Mouse (Mus musculus) stomach, embryonic 16.5 days (tissue): Measurements from ENCODE around the gene Notch2. TPM values are rescaled to one million over a fixed set of nuclear protein-coding genes. Genes with fewer than 3 reads are reported as not detected.
A peak's percentile ranks its signal among the peaks of the same experiment; 100 is the strongest.
"Not testable (repeated sequence)": the region's sequence is repeated elsewhere in the genome, so short reads cannot be mapped to it uniquely, and the experiment has no call there.

ENCODE experiments used
- ATAC-seq: fragments of 200-750 bp; cut with Nextera tagmentation; 2 replicates; pipeline ENCODE4 v1.8.0; 2017; ENCODE audit warnings: moderate number of reproducible peaks, moderate TSS enrichment; ENCODE audit not compliant: insufficient read depth, low FRiP score
- H3K27ac ChIP-seq: fragments of 300-500 bp; sonication (generic); 2 replicates; pipeline ENCODE4 v1.5.1; 2014; ENCODE audit warnings: low read length
- H3K27me3 ChIP-seq: fragments of 300-500 bp; sonication (generic); 2 replicates; pipeline ENCODE4 v1.6.1; 2014; ENCODE audit warnings: low read length, control low read depth, mixed read lengths; ENCODE audit not compliant: control insufficient read depth, insufficient read depth
- H3K36me3 ChIP-seq: fragments of 300-500 bp; sonication (generic); 2 replicates; pipeline ENCODE4 v1.6.1; 2014; ENCODE audit warnings: low read length; ENCODE audit not compliant: control insufficient read depth, insufficient read depth
- H3K4me1 ChIP-seq: fragments of 300-500 bp; sonication (generic); 2 replicates; pipeline ENCODE4 v1.6.1; 2014; ENCODE audit warnings: low read length, control low read depth, mixed read lengths; ENCODE audit not compliant: control insufficient read depth, insufficient read depth
- H3K4me2 ChIP-seq: fragments of 300-500 bp; sonication (generic); 2 replicates; pipeline ENCODE4 v1.6.1; 2014; ENCODE audit warnings: low read depth, low read length, mixed read lengths
- H3K4me3 ChIP-seq: fragments of 300-500 bp; sonication (generic); replicated peaks from 2 replicates; pipeline ENCODE4 v1.5.1; 2014; ENCODE audit warnings: mild to moderate bottlenecking, low read length
- H3K9ac ChIP-seq: fragments of 300-500 bp; sonication (generic); 2 replicates; pipeline ENCODE4 v1.6.1; 2014; ENCODE audit warnings: low read length
- H3K9me3 ChIP-seq: fragments of 300-500 bp; sonication (generic); replicated peaks from 2 replicates; pipeline ENCODE4 v1.6.1; 2016; ENCODE audit warnings: low read length, control low read depth; ENCODE audit not compliant: control insufficient read depth
- WGBS: fragments of 180-500 bp; shearing (Covaris S2); extraction: QIAGEN DNeasy Blood & Tissue Kit; methylation state at CpG from one replicate; pipeline ENCODE4 v1.1.7; 2014; 5-methylcytosine and 5-hydroxymethylcytosine counted together
- polyA plus RNA-seq: library from polyadenylated mRNA; unstranded; fragments of >200 nt; fragmentation: Nextera tagmentation; extraction: Ambion mirVana; gene quantifications from 2 replicates; pipeline ENCODE4 v1.2.1, GENCODE M21; 2015

Notch2 gene
- polyA plus RNA-seq, 1 experiment from 2014 or later = 23.6 TPM

DNA sequence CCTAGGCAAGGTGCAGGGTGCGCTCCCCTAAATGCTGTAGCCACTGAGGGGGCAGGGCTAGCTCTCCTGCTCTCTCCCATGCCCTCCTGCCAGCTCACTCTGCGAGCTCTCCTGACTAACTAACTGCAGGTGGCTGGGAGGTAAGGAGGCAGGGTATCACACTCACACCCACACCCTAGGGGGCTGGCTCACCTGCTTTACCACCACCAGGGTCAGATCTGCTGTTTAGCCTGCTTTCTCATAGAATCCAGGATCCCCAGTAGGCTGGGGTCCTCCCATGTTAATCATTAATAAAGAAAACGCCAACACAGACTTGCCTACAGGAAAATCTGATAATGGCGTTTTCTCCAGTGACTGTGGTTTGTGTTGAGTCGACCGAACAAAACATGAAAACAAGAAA is 106.0 kb downstream of the Notch2 start:
- Histone ChIP-seq H3K4me2 (no peak overlapping the region), H3K9ac (no peak overlapping the region), H3K27ac (0 out of 2 replicates have a peak overlapping the region, but pooled peaks have one; percentile 6), H3K36me3 (peaks cover 50% of the 10 kb centered on the region), H3K9me3 (no peaks in the 10 kb centered on the region), H3K4me3 (no peak overlapping the region), H3K27me3 (no peaks in the 10 kb centered on the region), H3K4me1 (no peaks in the 10 kb centered on the region)
- WGBS = 58% methylated on average over 6 of the region's 6 CpGs
- peak; percentile 62; the same call in 1 of the 2 replicates for ATAC-seq

DNA sequence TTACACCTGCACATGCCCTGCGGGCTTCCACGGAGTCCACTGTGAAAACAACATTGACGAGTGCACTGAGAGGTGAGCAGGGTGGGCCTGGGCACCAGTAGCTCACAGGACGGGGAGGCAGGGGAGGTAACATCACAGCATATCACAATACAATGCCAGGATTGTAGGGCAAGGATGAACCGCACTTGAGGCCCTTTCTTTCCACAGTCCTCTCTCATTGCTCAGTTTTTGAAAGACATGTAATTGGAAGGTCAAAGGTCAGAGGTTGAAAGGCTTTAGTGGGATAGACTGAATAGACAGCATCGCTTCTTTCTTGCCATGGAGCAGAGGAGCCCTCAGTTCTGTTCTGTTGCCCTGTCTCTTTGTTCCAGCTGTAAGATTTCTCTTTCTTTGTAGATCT is 107.6 kb downstream of the Notch2 start:
- Histone ChIP-seq H3K36me3 (peaks cover 44% of the 10 kb centered on the region), H3K4me1 (no peaks in the 10 kb centered on the region), H3K27ac (no peak overlapping the region), H3K4me2 (no peak overlapping the region), H3K27me3 (no peaks in the 10 kb centered on the region), H3K9me3 (no peaks in the 10 kb centered on the region), H3K9ac (no peak overlapping the region), H3K4me3 (no peak overlapping the region)
- ATAC-seq = no peak
- 67% methylated on average over 6 of the region's 6 CpGs for WGBS

DNA sequence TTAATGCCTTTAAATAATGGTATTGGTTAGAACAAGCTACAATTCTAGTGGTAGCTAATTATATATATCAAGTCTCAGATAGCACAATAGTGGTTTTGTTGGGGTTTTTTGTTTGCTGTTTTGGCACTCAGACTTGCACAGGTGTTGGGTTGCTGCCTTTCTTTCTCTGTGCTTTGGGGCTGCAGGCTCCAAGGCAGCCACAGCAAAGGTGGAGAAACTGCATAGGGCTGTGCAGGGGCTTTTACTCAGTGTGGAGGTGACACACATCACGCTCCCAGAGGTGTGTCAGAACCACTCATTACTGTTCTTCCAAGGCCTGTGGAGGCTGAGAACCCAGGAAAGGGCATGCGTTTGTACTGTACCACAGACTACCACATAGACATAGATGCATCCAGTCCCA is 114.4 kb downstream of the Notch2 start:
- Histone ChIP-seq H3K9me3 (no peaks in the 10 kb centered on the region), H3K27me3 (no peaks in the 10 kb centered on the region), H3K4me2 (no peak overlapping the region), H3K27ac (no peak overlapping the region), H3K9ac (no peak overlapping the region), H3K4me1 (no peaks in the 10 kb centered on the region), H3K36me3 (peaks cover 37% of the 10 kb centered on the region), H3K4me3 (no peak overlapping the region)
- ATAC-seq = no peak
- WGBS = 91% methylated on average over 2 of the region's 2 CpGs

DNA sequence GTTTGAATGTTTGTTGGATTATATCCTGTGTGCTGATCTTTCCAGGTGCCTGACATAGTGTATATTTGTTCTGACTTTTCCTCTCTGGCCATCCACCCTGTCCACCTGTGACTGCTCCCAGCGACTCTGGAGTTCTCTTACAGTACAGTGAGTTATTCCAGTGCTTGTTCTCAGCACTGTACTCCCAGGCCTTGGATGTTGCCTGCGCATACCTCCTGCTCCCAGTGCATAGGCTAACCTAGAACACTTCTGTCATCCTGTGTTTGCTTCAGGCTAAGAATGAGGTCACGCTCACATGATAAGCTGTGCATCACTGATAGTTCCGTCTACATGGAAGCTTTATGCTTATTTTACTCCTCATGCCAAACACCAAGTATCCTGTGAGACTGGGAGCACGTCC is 115.4 kb downstream of the Notch2 start:
- Histone ChIP-seq H3K27ac (no peak overlapping the region), H3K4me2 (no peak overlapping the region), H3K27me3 (no peaks in the 10 kb centered on the region), H3K9me3 (no peaks in the 10 kb centered on the region), H3K9ac (no peak overlapping the region), H3K36me3 (peaks cover 34% of the 10 kb centered on the region), H3K4me3 (no peak overlapping the region), H3K4me1 (no peaks in the 10 kb centered on the region)
- WGBS = 61% methylated on average over 5 of the region's 5 CpGs
- ATAC-seq = peak; percentile 60; the same call in 1 of the 2 replicates

DNA sequence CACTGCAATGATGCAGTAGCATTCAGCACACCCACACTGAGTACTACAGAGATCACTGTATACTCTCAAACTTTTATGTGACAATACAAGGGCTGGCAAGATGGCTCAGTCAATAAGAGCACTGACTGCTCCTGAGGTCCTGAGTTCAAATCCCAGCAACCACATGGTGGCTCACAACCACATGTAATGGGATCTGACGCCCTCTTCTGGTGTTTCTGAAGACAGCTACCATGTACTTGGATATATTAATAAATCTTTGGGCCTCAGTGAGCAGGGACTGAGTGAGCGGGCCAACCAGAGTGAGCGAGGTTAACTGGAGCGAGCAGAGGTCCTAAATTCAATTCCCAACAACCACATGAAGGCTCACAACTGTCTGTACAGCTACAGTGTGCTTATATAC is 118.8 kb downstream of the Notch2 start:
- ATAC-seq, H3K4me2 ChIP-seq, H3K9ac ChIP-seq, H3K27ac ChIP-seq, H3K4me1 ChIP-seq, H3K27me3 ChIP-seq, H3K9me3 ChIP-seq, H3K4me3 ChIP-seq: not testable (repeated sequence)
- peaks cover 34% of the 10 kb centered on the region for H3K36me3 ChIP-seq
- WGBS = 94% methylated on average over 4 of the region's 4 CpGs

DNA sequence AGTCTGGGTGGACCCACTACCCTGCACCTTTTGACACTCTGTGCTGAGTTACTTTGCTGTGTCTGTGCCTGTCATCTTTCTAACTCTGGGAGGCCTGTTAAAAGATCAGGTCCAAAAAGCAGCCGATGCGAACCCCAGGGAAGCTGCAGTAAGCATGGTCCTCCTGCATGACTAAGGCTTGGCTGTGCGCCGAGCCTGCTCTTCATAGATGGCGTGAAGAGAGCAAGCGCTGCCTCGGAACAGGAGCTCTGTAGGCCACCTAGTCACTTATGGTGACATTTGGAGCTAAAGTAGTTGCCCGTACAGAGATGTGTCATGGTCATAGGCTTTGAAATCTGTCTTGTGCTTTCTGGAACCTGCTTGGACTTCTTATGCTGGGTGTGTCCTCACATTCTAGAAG is 119.3 kb downstream of the Notch2 start:
- Histone ChIP-seq H3K9ac (no peak overlapping the region), H3K9me3 (no peaks in the 10 kb centered on the region), H3K4me2 (no peak overlapping the region), H3K4me1 (no peaks in the 10 kb centered on the region), H3K4me3 (no peak overlapping the region), H3K27ac (no peak overlapping the region), H3K27me3 (no peaks in the 10 kb centered on the region), H3K36me3 (peaks cover 34% of the 10 kb centered on the region)
- WGBS = 94% methylated on average over 8 of the region's 8 CpGs
- ATAC-seq = no peak

DNA sequence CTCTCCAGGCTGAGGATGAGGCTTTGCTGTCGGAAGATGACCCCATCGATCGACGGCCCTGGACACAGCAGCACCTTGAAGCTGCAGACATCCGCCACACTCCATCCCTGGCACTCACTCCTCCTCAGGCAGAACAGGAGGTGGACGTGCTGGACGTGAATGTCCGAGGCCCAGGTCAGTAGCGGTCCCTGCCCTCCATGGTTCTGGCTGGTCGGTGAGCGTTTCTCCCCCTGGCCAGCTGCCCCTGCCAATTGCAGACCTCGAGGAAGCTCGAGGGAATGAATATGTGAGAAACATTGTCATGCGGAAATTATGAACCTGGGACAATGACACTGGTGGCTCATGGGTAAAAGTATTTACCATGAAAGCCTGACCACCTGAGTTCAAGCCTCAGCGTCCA is 128.1 kb downstream of the Notch2 start:
- no peak for ATAC-seq
- no peak overlapping the region for H3K4me2 ChIP-seq
- H3K27me3 ChIP-seq = no peaks in the 10 kb centered on the region
- H3K4me1 ChIP-seq = no peaks in the 10 kb centered on the region
- H3K36me3 ChIP-seq = peaks cover 44% of the 10 kb centered on the region
- no peak overlapping the region for H3K27ac ChIP-seq
- H3K9ac ChIP-seq = no peak overlapping the region
- no peaks in the 10 kb centered on the region for H3K9me3 ChIP-seq
- 95% methylated on average over 15 of the region's 15 CpGs for WGBS
- H3K4me3 ChIP-seq = no peak overlapping the region

DNA sequence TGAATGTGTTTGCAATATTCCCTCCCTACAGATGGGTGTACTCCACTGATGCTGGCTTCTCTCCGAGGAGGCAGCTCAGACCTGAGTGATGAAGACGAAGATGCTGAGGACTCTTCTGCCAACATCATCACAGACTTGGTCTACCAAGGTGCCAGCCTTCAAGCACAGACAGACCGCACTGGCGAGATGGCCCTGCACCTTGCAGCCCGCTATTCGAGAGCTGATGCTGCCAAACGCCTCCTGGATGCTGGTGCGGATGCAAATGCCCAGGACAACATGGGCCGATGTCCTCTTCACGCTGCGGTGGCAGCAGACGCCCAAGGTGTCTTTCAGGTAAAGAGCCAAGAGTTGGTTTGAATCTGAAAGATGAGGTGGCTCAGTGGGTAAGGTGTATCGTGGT is 129.5 kb downstream of the Notch2 start:
- peaks cover 44% of the 10 kb centered on the region for H3K36me3 ChIP-seq

DNA sequence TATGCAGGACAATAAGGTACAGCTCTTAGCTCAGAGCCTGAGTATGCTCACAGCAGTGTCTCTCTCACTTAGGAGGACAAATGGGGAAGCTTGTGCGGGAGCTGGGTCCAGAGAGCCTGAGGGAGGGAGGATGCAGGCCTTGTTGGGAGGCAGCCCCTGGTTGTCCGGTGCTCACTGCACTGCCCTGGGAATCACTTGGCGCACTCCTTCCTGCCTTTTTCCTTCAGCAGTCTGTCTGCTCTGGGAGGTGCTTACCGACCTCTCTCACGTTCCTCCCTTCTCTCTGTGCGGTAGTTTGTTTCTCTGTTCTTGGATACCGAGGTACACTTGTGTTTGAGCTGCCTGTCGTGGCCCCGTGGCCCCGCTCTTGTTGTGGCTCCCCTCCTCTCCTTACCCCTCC is 131.9 kb downstream of the Notch2 start:
- Histone ChIP-seq H3K4me2 (no peak overlapping the region), H3K27me3 (no peaks in the 10 kb centered on the region), H3K9ac (no peak overlapping the region), H3K4me1 (no peaks in the 10 kb centered on the region), H3K4me3 (no peak overlapping the region), H3K36me3 (peaks cover 30% of the 10 kb centered on the region), H3K27ac (no peak overlapping the region), H3K9me3 (no peaks in the 10 kb centered on the region)
- WGBS = 83% methylated on average over 10 of the region's 10 CpGs
- ATAC-seq = no peak

More for the DNA sequence above, 129.5 kb downstream of the Notch2 start:
- WGBS = 96% methylated on average over 13 of the region's 13 CpGs
- Histone ChIP-seq H3K27me3 (no peaks in the 10 kb centered on the region), H3K4me2 (no peak overlapping the region), H3K4me3 (no peak overlapping the region), H3K4me1 (no peaks in the 10 kb centered on the region), H3K9me3 (no peaks in the 10 kb centered on the region), H3K27ac (no peak overlapping the region), H3K9ac (no peak overlapping the region)
- no peak for ATAC-seq
